Mouse (Mus musculus) naive thymus-derived CD4-positive, alpha-beta T cell, adult 2 months (primary cell): ENCODE results near the gene Slc12a5.

Source experiments
- DNase-seq: peaks from one replicate; pipeline ENCODE4 v3.0.0-alpha.2; 2011; ENCODE audit warnings: low read depth

Slc12a5 gene

DNA sequence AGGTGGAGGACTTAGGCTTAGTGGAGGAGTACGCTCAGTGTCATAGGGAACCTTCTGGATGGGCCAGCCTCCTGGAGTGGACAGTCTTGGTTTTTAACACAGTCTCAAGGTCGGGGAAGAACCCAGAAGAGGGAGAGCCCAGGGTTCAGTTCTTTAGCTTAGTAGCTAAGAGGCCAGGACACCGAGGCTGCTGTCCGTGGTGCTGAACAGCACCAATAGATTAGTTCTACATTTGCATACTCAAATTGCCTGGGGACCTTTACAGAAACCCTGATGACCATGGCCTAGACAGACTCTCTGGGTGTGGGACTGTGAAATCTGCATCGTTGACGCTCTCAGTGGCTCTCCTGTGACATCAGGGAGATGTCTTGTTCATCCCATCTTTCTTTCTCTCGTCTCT lies 19.1 kb downstream of the Slc12a5 start:
- DNase-seq: peak; percentile 43

GRCm38 (mm10) chr2:164985962-164986361 lies 25.4 kb downstream of the Slc12a5 start:
- no peak for DNase-seq

DNA sequence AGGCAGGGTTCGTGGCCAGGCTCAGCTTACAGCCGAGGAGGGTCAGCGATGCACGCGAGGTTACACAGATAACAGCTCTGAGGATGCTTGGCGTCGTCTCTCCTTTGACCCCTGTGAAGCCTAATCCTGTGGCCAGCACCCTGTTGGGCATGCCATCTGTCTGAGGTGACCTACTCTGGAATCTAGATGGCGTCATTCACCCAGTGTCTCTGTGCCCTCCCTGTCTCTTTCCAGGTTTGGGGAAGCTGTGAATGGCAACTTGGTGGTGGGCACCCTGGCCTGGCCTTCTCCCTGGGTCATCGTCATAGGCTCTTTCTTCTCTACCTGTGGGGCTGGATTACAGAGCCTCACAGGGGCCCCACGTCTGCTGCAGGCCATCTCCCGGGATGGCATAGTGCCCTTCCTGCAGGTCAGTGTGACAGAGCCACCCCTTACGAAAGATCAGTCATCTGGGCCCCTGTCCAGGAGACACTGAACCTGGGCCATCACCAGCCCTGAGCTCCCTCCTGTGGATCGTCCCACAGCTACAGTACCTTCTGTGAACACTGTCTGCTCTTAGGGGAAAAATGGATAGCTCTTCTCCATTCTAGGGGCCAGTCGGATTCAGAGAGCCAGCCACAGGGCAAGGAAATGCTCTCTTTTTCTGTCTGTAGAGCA lies 25.9 kb downstream of the Slc12a5 start:
- DNase-seq: no peak

- no peak for DNase-seq
These were observed 28.2 kb downstream of the Slc12a5 start for GRCm38 (mm10) chr2:164988777-164989176.

GRCm38 (mm10) chr2:164991111-164991510 lies 30.5 kb downstream of the Slc12a5 start:
- DNase-seq: no peak

- DNase-seq: no peak
These were observed 31.2 kb downstream of the Slc12a5 start for GRCm38 (mm10) chr2:164991808-164992207.

- DNase-seq: no peak
These were observed 33.6 kb downstream of the Slc12a5 start for GRCm38 (mm10) chr2:164994156-164994555.

DNA sequence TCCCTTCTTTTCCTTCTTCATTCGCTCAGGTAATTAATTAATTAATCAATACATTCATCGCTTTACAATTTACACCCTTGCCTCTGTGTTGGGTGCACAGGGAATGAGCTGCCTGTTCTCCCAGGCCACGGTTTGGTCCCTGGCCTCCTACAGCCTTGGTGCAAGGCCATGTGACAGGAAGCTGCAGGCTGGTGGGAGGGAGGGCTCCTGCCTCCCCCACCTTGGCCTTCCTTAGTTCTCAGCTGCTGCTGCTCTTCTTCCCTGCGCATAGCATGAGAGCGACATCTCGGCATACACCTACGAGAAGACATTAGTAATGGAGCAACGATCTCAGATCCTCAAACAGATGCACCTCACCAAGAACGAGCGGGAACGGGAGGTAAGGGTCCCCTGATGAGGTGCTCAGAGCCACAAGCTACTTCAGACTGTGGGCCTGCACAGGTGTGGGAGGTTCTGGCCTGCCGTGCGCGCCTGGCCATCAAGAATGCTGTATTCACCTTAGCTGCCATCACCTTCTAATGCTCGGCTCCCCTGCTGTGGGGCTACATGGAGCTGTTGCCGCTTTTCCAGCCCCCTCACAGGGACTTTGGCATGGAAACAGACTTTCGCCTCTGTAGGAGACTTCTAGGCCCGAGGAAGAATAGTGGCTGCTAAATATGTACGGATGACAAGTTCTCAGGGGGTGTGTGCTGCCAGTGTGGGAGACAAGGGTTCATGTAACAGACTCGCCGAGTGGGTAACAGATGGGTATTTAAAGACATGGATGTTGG lies 34.2 kb downstream of the Slc12a5 start:
- DNase-seq: no peak

GRCm38 (mm10) chr2:164995976-164996375 lies 35.4 kb downstream of the Slc12a5 start:
- no peak for DNase-seq

GRCm38 (mm10) chr2:164996848-164997720 lies 36.5 kb downstream of the Slc12a5 start:
- no peak for DNase-seq

GRCm38 (mm10) chr2:164997721-164998428 lies 37.3 kb downstream of the Slc12a5 start:
- DNase-seq: no peak

- no peak for DNase-seq
These were observed 41.4 kb downstream of the Slc12a5 start for GRCm38 (mm10) chr2:165001958-165002357.

GRCm38 (mm10) chr2:165003108-165003507 lies 42.5 kb downstream of the Slc12a5 start:
- no peak for DNase-seq

DNA sequence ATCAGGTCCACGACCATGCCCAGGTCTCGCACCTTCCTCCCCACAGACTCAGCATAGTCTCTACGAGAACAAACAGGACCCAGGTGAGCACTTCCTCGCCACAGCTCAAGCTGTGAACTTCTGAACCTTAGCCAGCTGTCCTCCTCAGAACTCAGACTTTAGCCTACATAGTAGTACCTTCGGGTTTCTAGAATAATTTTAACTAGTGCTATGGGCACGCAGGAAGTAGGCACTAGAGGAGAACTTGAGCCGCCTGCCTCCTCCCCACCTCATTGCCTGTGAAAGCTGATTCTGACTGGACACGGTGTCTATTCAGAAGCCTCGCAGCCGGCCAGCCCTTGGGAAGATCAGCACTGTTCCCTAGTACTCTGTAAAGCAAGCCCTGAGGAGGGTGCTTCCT lies 43.6 kb downstream of the Slc12a5 start:
- no peak for DNase-seq

- no peak for DNase-seq
These were observed 46.2 kb downstream of the Slc12a5 start for GRCm38 (mm10) chr2:165006813-165007212.

- no peak for DNase-seq
These were observed 47.4 kb downstream of the Slc12a5 start for GRCm38 (mm10) chr2:165007986-165008385.

DNA sequence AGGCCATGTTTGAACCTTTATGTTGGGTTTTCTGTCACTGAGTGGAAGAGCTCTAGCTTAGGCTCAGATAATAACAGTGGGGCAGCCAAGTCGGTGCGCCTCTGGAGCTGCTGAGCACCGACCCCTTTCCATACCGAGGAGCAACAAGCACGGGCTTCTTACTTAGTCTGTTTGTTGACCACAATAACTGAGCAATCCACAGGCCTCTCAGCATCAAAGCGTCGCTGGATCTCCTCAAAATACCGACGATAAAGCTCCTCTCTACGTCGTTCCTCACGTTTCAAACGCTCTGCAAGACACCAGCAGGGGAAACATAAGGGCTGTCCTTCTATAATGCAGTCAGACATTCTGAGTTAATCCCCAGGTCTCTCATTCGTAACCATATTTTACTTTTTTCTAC lies 48.6 kb downstream of the Slc12a5 start:
- DNase-seq: no peak

DNA sequence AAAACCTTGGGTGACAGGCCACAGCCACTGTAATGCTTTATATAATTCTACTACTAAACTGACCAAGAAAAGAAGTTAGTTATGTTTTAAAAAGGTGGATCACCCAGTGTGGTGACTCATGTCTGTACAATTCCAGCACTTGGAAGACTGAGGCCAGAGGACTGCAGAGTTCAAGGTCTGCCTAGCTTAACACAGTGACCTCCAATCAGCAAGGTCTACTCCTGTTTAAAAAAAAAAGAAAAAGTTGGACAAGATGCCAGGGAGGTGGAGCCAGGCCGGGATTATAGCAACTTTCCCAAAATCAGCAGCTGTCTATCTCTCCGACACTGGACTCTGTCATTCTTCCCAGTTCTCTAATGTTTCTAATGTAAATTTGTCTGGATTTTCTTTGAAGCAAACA lies 49.0 kb downstream of the Slc12a5 start:
- no peak for DNase-seq

DNA sequence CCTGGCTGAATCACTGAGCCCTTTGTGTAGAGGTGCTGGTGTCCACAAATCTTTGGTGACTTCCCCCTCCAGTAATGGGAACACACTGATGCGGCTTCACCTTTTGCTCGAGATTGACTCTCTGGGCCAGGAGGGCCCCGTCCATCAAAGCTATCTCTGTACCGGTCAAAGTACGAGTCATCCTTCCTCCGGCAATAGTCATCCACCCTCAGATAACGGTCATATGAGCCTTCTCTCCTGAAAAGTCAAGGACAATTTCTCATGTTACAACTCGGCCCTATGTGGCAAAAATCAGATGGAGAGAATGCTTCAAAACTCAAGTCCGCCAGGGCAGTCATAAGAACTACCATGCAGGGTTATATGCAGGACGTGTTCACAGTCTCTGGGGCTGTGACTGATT lies 49.7 kb downstream of the Slc12a5 start:
- DNase-seq: no peak

DNA sequence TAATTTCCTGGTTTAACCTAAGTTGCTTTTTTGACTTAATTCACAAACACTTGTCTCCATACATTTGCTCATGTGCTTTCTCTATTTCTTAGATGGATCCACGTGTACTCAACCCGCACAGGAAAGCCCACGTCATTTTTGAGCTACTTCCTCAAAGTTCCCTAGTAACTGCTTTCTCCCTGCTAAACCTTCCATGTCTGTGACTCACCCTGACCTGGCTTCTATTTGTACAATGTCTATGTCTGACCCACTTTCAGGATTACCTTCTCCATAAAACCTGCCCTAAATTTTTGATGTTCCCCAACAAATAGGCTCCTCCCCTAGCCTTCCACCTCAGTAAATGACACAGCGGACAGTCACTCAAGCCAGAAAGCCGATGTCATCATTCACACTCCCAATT lies 54.3 kb downstream of the Slc12a5 start:
- DNase-seq: no peak

- no peak for DNase-seq
These were observed 59.9 kb downstream of the Slc12a5 start for GRCm38 (mm10) chr2:165020490-165020889.

DNA sequence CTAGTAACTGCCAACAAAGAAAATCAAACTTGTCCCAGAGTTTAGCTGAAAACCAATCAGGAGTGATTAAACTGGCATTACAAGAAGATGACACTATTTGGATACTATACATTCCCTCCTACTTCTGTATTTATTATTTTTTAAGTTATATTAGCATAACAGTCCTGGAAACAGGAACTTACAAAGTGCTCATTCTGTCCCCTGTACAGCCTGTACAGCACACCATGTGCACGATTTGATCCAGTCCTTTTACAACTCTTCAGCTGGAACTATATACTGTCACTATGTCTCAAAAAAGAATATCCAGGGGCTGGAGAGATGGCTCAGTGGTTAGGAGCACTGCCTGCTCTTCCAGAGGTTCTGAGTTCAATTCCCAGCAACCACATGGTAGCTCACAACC lies 66.6 kb downstream of the Slc12a5 start:
- DNase-seq: no peak
